Mouse (Mus musculus) heart, embryonic 14.5 days (tissue): ENCODE results near the gene Bod1l. TPM values are rescaled to one million over a fixed set of nuclear protein-coding genes. Genes with fewer than 3 reads are reported as not detected.
A peak's percentile ranks its signal among the peaks of the same experiment; 100 is the strongest.

Source experiments
- ATAC-seq: fragments of 200-750 bp; cut with Nextera tagmentation; 2 replicates; pipeline ENCODE4 v1.8.0; 2017; ENCODE audit warnings: low read depth, moderate TSS enrichment; ENCODE audit not compliant: insufficient number of reproducible peaks, insufficient read depth, low FRiP score
- H3K27ac ChIP-seq, 2 experiments: fragments of 200-500 bp in 1 of 2; fragments of 300-500 bp in 1 of 2; sonication (generic) in 1 of 2; replicated peaks in 1 of 2; 2 replicates each; pipeline ENCODE4 v1.5.1; 2012 to 2014; ENCODE audit warnings: low read depth in 2 of 2, low read length in 2 of 2, control low read depth in 1 of 2, mild to moderate bottlenecking in 1 of 2, mixed read lengths in 1 of 2; ENCODE audit not compliant: control insufficient read depth in 1 of 2, insufficient read depth in 1 of 2
- H3K27me3 ChIP-seq: fragments of 300-500 bp; sonication (generic); 2 replicates; pipeline ENCODE4 v1.6.1; 2014; ENCODE audit warnings: mild to moderate bottlenecking, low read length, control low read depth; ENCODE audit not compliant: control insufficient read depth, insufficient read depth
- H3K36me3 ChIP-seq: fragments of 300-500 bp; sonication (generic); 2 replicates; pipeline ENCODE4 v1.6.1; 2014; ENCODE audit warnings: mild to moderate bottlenecking, control low read depth, low read length, mixed read lengths; ENCODE audit not compliant: control insufficient read depth, insufficient read depth
- H3K4me1 ChIP-seq, 2 experiments: fragments of 200-500 bp in 1 of 2; fragments of 300-500 bp in 1 of 2; sonication (generic) in 1 of 2; 2 replicates each; pipeline ENCODE4 v1.6.1; 2012 to 2014; ENCODE audit warnings: low read length in 2 of 2, control low read depth in 1 of 2, mixed read lengths in 1 of 2; ENCODE audit not compliant: control insufficient read depth in 2 of 2, insufficient read depth in 2 of 2
- H3K4me2 ChIP-seq: fragments of 300-500 bp; sonication (generic); 2 replicates; pipeline ENCODE4 v1.6.1; 2014; ENCODE audit warnings: mild to moderate bottlenecking, low read length
- H3K4me3 ChIP-seq, 2 experiments: fragments of 200-500 bp in 1 of 2; fragments of 300-500 bp in 1 of 2; sonication (generic) in 1 of 2; 2 replicates each; pipeline ENCODE4 v1.5.1; 2012 to 2014; ENCODE audit warnings: low read length in 2 of 2, mild to moderate bottlenecking in 2 of 2, control low read depth in 1 of 2, low read depth in 1 of 2, moderate library complexity in 1 of 2; ENCODE audit not compliant: control insufficient read depth in 1 of 2, insufficient read depth in 1 of 2
- H3K9ac ChIP-seq: fragments of 300-500 bp; sonication (generic); 2 replicates; pipeline ENCODE4 v1.6.1; 2014; ENCODE audit warnings: mild to moderate bottlenecking, low read length
- H3K9me3 ChIP-seq: fragments of 300-500 bp; sonication (generic); 2 replicates; pipeline ENCODE4 v1.6.1; 2016; ENCODE audit warnings: low read length, control low read depth; ENCODE audit not compliant: control insufficient read depth
- WGBS: fragments of 180-500 bp; shearing (Covaris S2); extraction: QIAGEN DNeasy Blood & Tissue Kit; methylation state at CpG from one replicate; pipeline ENCODE4 v1.1.7; 2014; 5-methylcytosine and 5-hydroxymethylcytosine counted together
- polyA plus RNA-seq: library from polyadenylated mRNA; unstranded; fragments of >200 nt; fragmentation: Nextera tagmentation; extraction: Ambion mirVana; gene quantifications from 2 replicates; pipeline ENCODE4 v1.2.1, GENCODE M21; 2014

Gene Bod1l
- polyA plus RNA-seq, 1 experiment from 2014 or later: 16.7 TPM

DNA sequence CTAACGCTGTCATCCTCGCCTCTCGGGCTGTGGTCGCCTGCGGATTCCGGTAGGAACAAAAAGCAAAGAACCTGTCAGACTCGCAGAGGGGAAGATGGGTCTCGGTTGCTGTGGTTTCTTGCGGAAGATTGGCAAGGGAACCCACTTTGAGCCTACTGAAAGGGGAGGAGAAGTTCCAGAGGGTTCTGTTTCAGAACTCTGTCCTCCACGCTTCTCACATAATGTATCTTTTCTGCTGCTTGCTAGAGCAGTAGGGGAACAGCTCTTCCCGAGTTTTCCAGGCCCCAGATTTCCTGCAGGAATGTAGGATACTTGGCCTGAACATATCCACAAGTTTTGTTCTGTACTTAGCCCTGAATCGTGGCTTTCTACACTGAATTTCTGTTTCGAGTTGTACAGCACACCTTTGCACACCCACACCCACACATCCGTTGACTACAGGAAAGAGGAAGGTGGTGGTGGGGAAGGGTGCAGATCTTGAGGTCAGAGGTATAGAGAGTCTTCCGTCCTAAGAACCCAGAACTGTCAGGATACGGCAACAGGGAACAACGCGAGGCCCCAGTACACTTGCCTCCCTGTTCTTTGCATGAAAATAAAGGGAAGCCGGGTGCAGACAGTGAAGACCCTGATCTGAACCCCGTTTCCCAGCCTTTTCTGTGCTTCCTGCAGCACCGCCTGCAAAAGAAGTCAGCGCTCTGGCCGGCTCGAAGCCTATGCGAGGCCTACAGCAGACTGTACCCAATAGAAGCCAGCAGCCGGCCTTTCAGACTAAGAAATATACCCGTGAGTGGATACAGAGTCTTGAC, 81.8 kb downstream of the Bod1l start:
- H3K9ac ChIP-seq: no peak overlapping the region
- H3K4me2 ChIP-seq: 0 out of 2 replicates have a peak overlapping the region, but pooled peaks have one; percentile 30
- WGBS: 6% methylated on average over 27 of the region's 27 CpGs

GRCm38 (mm10) chr5:41761509-41762140, 82.5 kb downstream of the Bod1l start:
- under 1% methylated on average over 56 of the region's 56 CpGs for WGBS

More for the DNA sequence above, 81.8 kb downstream of the Bod1l start:
- no peaks in the 10 kb centered on the region for H3K36me3 ChIP-seq
- H3K4me1 ChIP-seq: peaks cover 4 to 15% of the 10 kb centered on the region in 2 experiments; a peak in 1 of 4 replicates
- peak overlapping the region in 1 of 2 experiments; percentile 40; a peak in 2 of 4 replicates for H3K4me3 ChIP-seq
- H3K27ac ChIP-seq: no peak overlapping the region
- no peak for ATAC-seq
- H3K27me3 ChIP-seq: peaks cover 97% of the 10 kb centered on the region
- H3K9me3 ChIP-seq: no peaks in the 10 kb centered on the region

GRCm38 (mm10) chr5:41760831-41761508, 83.1 kb downstream of the Bod1l start:
- Histone ChIP-seq H3K27ac (no peak overlapping the region), H3K9me3 (no peaks in the 10 kb centered on the region), H3K4me3 (peak overlapping the region in 1 of 2 experiments; percentile 21; a peak in 1 of 4 replicates), H3K4me1 (peaks cover 4 to 14% of the 10 kb centered on the region in 2 experiments; a peak in 1 of 4 replicates), H3K9ac (no peak overlapping the region), H3K36me3 (no peaks in the 10 kb centered on the region), H3K4me2 (no peak overlapping the region), H3K27me3 (peaks cover 95% of the 10 kb centered on the region)
- WGBS: 4% methylated on average over 22 of the region's 22 CpGs
- no peak for ATAC-seq

More at GRCm38 (mm10) chr5:41761509-41762140, 82.5 kb downstream of the Bod1l start:
- Histone ChIP-seq H3K9ac (no peak overlapping the region), H3K36me3 (no peaks in the 10 kb centered on the region), H3K9me3 (no peaks in the 10 kb centered on the region), H3K27me3 (peaks cover 95% of the 10 kb centered on the region), H3K27ac (no peak overlapping the region), H3K4me3 (peak overlapping the region in 1 of 2 experiments; percentile 21; a peak in 2 of 4 replicates), H3K4me1 (peaks cover 4 to 14% of the 10 kb centered on the region in 2 experiments; a peak in 1 of 4 replicates), H3K4me2 (peak overlapping the region; percentile 30; the same call in 1 of the 2 replicates)
- ATAC-seq: no peak

DNA sequence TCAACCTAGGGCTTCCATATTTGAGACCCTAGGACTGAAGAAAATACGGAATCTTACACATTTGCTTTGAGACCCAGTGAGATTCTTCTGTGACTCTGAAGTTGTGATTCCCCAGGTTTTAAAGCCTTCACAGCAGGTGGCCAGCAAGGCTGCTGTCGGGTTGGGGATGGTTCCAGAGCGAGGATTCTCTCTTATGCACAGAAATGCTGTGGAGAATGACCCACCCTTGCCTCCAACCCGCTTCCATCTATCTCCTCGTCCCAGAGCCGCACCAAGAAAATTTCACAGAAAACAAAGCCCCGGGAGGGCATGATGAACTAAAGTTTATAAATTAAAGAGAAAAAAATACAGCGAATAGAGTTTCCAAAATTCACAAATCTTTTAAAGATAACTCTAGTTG, 84.0 kb downstream of the Bod1l start:
- Histone ChIP-seq H3K4me2 (no peak overlapping the region), H3K9ac (no peak overlapping the region), H3K4me3 (no peak overlapping the region), H3K27me3 (peaks cover 97% of the 10 kb centered on the region), H3K36me3 (no peaks in the 10 kb centered on the region), H3K27ac (no peak overlapping the region), H3K4me1 (peaks cover 4 to 14% of the 10 kb centered on the region in 2 experiments; a peak in 1 of 4 replicates), H3K9me3 (no peaks in the 10 kb centered on the region)
- no peak for ATAC-seq
- 4% methylated on average over 8 of the region's 8 CpGs for WGBS

GRCm38 (mm10) chr5:41758671-41759639, 85.2 kb downstream of the Bod1l start:
- ATAC-seq: no peak
- peaks cover 97% of the 10 kb centered on the region for H3K27me3 ChIP-seq
- 8% methylated on average over 19 of the region's 19 CpGs for WGBS
- no peak overlapping the region for H3K27ac ChIP-seq
- H3K4me1 ChIP-seq: peaks cover 2 to 9% of the 10 kb centered on the region in 2 experiments; a peak in 1 of 4 replicates
- no peaks in the 10 kb centered on the region for H3K9me3 ChIP-seq
- no peaks in the 10 kb centered on the region for H3K36me3 ChIP-seq
- no peak overlapping the region for H3K9ac ChIP-seq
- no peak overlapping the region for H3K4me3 ChIP-seq
- H3K4me2 ChIP-seq: no peak overlapping the region

DNA sequence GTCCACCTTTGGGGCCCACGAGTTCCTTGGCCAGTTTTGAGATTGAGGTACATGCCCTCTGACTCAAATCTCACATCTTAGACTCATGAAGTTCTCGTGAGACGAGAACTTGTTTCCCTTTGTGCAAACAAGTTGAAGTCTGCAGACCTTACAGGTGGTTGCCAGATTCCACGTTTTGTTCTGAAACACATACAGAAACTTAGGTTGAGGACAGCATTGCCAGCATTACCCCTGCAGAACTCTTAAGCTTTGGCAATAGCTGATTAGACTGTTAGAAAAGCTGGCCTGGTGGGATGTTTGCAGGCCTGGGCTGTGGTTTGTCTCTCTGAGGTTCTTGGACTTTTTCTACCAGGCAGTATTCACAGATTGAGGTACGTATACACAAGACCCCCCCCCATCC, 86.8 kb downstream of the Bod1l start:
- H3K9ac ChIP-seq: no peak overlapping the region
- no peaks in the 10 kb centered on the region for H3K36me3 ChIP-seq
- H3K4me2 ChIP-seq: no peak overlapping the region
- H3K4me1 ChIP-seq: peaks cover 0 to 2% of the 10 kb centered on the region in 2 experiments; a peak in 1 of 4 replicates
- no peak overlapping the region for H3K27ac ChIP-seq
- no peak overlapping the region for H3K4me3 ChIP-seq
- no peaks in the 10 kb centered on the region for H3K9me3 ChIP-seq
- H3K27me3 ChIP-seq: peaks cover 96% of the 10 kb centered on the region
- ATAC-seq: no peak
- 12% methylated on average over 5 of the region's 5 CpGs for WGBS
